Mouse (Mus musculus): Measurements from ENCODE around the gene Stx4a.
A peak's percentile ranks its signal among the peaks of the same experiment; 100 is the strongest.
"Not testable (repeated sequence)": the region's sequence is repeated elsewhere in the genome, so short reads cannot be mapped to it uniquely, and the experiment has no call there.

The Stx4a gene

GRCm38 (mm10) chr7:127867641-127868040, 43.5 kb downstream of the Stx4a start:
- no peak for DNase-seq (ENCODE audit: low spot score in 2 of 2)

- no peak for DNase-seq (ENCODE audit: low spot score in 2 of 2)
These were observed 45.2 kb downstream of the Stx4a start for GRCm38 (mm10) chr7:127869149-127869810.

GRCm38 (mm10) chr7:127870136-127870821, 46.2 kb downstream of the Stx4a start:
- no peak for DNase-seq (ENCODE audit: low spot score in 2 of 2)

GRCm38 (mm10) chr7:127874812-127875626, 50.9 kb downstream of the Stx4a start:
- DNase-seq (ENCODE audit: low spot score in 2 of 2): no peak

GRCm38 (mm10) chr7:127875627-127876001, 51.5 kb downstream of the Stx4a start:
- peak; percentile 93 to 94 for DNase-seq (ENCODE audit: low spot score in 2 of 2)

- DNase-seq (ENCODE audit: low spot score in 2 of 2): peak in 1 of 2 experiments; percentile 55
These were observed 52.0 kb downstream of the Stx4a start, which contains the start of gene Zfp646 for GRCm38 (mm10) chr7:127876041-127876466. Zfp646 (plus strand) TSS chr7:127876221.

- DNase-seq (ENCODE audit: low spot score in 2 of 2): peak; percentile 84 to 88
These were observed 52.6 kb downstream of the Stx4a start, which contains the start of gene Zfp668 for GRCm38 (mm10) chr7:127876467-127877348. Zfp668 (minus strand) TSS chr7:127876828.

GRCm38 (mm10) chr7:127879301-127879700, 55.2 kb downstream of the Stx4a start:
- no peak for DNase-seq (ENCODE audit: low spot score in 2 of 2)

- DNase-seq (ENCODE audit: low spot score in 2 of 2): no peak
These were observed 56.3 kb downstream of the Stx4a start for GRCm38 (mm10) chr7:127880431-127880830.

- DNase-seq (ENCODE audit: low spot score in 2 of 2): no peak
These were observed 61.9 kb downstream of the Stx4a start for GRCm38 (mm10) chr7:127885951-127886350.

GRCm38 (mm10) chr7:127886551-127886950, 62.5 kb downstream of the Stx4a start:
- no peak for DNase-seq (ENCODE audit: low spot score in 2 of 2)

GRCm38 (mm10) chr7:127887191-127887590, 63.1 kb downstream of the Stx4a start:
- DNase-seq (ENCODE audit: low spot score in 2 of 2): no peak

GRCm38 (mm10) chr7:127887781-127888180, 63.7 kb downstream of the Stx4a start:
- no peak for DNase-seq (ENCODE audit: low spot score in 2 of 2)

GRCm38 (mm10) chr7:127888821-127889220, 64.7 kb downstream of the Stx4a start:
- DNase-seq (ENCODE audit: low spot score in 2 of 2): no peak

GRCm38 (mm10) chr7:127890798-127891197, 66.7 kb downstream of the Stx4a start, which contains the start of gene Prss53:
Prss53 (minus strand) TSS chr7:127890970.
- no peak for DNase-seq (ENCODE audit: low spot score in 2 of 2)

- no peak for DNase-seq (ENCODE audit: low spot score in 2 of 2)
These were observed 70.4 kb downstream of the Stx4a start for GRCm38 (mm10) chr7:127894480-127894879.

GRCm38 (mm10) chr7:127895442-127895841, 71.3 kb downstream of the Stx4a start, which contains the start of the genes Gm21974 and Vkorc1:
Gm21974 (minus strand) TSS chr7:127895454.
Vkorc1 (minus strand) TSS chr7:127895617.
- DNase-seq (ENCODE audit: low spot score in 2 of 2): peak; percentile 93 to 95

GRCm38 (mm10) chr7:127895891-127896290, 71.8 kb downstream of the Stx4a start:
- DNase-seq (ENCODE audit: low spot score in 2 of 2): not testable (repeated sequence)

GRCm38 (mm10) chr7:127896384-127896783, 72.3 kb downstream of the Stx4a start:
- no peak for DNase-seq (ENCODE audit: low spot score in 2 of 2)

GRCm38 (mm10) chr7:127897542-127897941, 73.4 kb downstream of the Stx4a start:
- DNase-seq (ENCODE audit: low spot score in 2 of 2): no peak
